Mouse (Mus musculus): Measurements from ENCODE around the gene Rfx4.

Gene Rfx4

DNA sequence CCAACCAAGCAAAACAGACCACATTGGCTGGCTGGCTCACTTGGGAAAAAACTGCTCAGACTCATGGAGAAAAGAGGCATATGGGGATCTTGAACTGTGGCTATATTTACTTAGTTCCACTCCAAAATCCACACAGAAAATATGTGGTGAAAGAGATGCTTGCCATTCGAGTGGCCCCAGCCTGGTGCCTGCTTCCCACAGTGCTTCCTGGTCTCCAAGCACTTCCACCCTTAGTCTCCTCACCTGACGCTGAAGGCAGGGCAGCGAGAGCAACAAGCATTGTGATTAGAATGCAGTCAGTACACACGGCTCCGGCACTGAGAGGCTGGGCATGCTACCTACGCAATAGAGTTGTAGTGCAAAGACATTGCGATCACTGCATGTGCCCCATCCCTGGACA, 111.7 kb downstream of the Rfx4 start:
- DNase-seq (ENCODE audit: low read depth, low spot score) = no peak

DNA sequence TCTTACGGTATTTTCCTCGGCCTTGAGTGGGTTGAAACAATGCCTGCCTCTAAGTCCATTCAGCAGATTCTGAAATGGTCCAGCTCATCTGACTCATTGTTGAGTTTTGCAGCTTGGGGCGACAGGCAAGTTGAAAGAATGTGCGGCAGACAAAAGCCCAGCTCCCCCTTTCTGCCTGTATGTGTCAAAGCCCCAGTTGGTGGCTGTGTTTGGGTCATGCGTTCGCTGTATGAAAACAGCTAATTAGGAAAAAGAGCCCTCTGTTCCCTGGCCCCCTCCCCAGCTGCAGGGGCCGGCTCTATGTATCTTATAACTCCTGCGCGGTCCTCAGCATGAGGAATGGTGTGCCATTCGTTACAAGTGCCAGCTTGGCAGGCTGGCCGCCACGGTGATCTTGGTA, 115.4 kb downstream of the Rfx4 start:
- DNase-seq (ENCODE audit: low read depth, low spot score) = no peak

DNA sequence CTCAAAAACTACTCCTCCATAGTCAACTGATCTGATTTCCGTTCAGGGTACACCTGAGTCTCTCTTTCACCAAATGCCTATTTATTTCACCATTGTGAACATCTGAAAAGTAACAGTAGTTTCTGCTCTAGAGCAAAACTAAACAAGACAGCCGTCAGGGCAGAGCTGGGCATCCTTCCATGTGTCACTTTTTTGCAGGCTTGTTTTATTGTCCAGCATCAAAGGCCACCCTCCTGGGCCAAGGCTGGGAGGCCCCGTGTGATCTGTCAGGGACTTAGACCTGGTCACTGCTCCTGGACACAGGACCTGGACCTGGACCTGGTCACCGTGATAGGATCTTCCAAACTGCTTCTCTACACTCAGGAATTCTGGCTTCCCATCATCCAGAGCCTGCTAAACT, 116.1 kb downstream of the Rfx4 start:
- DNase-seq (ENCODE audit: low read depth, low spot score) = no peak

DNA sequence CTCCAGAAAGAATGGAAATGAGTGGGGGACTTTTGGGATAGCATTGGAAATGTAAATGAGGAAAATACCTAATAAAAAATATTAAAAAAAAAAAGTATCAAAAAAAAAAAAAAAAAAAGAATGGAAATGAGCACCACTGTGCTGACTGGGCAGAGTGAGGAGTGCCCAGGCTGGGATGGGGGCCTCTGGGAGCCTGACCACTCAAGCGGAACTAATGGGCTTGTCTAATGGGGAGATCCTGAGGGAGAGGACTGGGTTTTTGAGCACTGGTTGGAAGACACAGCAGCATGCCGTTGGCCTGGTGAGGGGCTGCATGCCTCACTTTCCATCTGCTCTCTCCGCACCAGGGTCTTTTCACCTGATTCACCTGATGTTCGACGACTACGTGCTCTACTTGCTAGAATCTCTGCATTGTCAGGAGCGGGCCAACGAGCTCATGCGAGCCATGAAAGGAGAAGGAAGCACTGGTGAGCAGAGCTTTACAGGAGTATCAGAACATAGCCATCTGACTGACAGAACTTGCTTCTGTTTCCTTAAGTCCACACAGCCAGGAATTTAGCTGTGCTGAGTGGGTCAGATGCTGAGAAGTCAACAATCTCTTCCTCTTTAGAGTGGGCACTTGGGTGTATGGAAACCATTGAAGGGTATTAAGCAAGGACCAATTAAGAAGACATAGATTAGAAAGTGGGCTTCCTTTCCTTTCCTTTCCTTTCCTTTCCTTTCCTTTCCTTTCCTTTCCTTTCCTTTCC, 124.1 kb downstream of the Rfx4 start:
- no peak for DNase-seq (ENCODE audit: low read depth, low spot score)

DNA sequence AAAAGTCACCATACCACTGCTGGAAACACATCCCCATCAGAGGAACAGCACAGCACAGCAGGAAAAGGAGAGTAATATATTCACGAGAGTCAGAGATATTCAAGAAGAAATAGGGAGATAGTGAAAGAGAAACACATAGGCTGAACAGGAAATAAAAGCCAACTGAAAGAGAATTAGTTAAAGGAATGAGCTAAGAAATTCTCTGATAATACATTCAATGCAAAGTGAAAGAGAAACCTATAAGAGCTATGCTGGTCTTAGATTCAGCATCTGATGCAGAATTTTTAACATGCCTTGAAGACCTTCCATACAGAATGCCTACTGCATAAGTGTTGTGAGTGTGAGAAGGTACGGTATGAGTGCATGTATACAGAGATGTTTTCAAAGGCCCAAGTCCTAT, 126.7 kb downstream of the Rfx4 start:
- no peak for DNase-seq (ENCODE audit: low read depth, low spot score)

DNA sequence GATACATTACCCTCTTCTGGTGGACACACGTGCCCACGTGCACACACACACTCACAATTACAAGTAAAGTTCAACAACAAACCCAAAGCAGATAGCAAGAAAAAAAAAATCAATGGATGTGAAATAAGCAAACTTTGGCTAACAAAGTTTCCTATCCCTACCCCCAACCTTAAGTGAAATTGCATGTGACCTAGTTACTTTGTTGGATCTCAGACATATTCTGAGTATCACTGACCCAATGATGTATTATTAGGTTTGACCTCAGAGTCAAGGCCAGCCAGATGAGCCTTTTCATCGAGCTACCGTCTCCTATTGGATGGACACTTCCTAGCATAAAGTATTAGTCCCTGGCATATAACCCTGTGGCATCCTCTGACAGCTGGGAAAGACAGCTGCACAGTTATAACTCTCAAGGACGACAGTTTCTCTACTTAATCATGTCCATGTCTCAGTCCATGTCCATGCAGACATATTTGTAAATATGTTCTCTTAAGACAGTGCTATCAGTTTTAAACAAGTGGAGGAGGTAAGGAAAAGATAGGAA, 129.6 kb downstream of the Rfx4 start:
- no peak for DNase-seq (ENCODE audit: low read depth, low spot score)

DNA sequence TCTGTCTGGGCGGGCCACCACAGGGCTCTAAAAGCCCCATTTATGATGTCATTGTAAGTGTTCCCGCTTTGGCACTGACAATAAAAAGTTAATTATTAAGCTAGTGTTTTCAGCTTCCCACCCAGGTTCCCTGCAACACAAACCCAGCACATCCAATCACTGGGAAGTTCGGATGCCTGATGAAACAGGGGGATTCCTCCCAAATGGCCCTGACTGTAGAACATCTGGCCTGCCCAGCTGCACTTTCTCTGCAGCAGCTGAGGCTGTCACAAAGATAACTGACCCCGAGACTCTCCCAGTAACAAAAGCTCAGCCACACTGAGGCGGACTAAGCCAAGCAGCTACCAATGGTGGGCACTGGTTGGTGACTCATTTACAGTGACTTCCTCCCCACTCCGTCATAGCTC, 130.4 kb downstream of the Rfx4 start:
- DNase-seq (ENCODE audit: low read depth, low spot score) = no peak

DNA sequence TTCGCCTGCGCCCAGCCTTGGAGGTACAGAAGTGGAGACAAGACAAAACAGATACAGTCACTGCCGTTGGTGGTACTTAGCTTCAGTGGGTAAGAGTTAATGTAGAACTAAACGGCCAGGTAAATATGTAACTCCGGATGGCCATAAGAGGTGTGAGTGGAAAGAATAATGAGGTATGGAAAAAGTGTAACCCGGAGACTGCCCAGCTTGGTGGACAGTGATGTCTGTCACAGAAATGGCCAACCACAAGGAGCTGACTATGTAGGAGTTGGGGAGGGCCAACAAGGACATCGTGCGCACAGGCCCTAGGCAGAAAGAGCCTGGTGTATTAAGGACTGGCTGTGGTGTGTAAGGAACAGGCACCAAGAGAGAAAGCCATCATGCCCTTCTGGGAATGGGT, 130.9 kb downstream of the Rfx4 start:
- DNase-seq (ENCODE audit: low read depth, low spot score) = no peak

DNA sequence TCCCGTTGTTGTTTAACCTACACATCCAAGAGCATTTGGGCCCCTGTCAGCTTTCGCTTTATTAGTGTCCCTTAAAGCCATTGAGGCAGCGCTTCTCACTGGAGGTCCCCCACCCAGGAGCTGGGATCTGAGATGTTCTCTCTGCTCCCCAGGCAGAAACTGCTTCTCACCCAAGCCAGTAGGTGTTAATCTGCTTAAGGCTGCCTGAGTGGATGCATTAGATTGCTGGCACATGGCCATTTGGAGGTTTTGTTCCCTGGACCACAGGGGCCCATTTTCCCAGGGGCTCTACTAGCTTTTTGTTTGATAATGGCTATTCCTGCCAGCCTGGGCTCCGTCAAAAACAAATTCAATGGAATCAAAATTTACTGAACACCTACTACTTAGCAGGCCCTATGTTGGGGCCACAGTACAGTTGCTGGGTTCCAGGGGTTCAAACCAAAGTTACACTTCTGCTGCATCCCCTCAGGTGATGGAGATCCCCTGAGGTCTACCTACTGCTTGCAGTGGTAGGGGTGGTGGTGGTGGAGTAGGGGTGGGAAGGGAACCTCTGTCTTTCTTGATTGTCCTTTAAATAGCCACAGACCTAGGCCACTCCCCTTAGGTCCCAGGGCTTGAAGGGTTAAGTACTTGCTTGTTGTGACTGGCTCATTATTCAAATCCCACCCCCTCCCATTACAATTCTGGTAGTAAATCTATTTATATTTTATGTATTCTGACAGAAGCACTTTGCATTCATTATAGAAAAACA, 133.4 kb downstream of the Rfx4 start:
- no peak for DNase-seq (ENCODE audit: low read depth, low spot score)

DNA sequence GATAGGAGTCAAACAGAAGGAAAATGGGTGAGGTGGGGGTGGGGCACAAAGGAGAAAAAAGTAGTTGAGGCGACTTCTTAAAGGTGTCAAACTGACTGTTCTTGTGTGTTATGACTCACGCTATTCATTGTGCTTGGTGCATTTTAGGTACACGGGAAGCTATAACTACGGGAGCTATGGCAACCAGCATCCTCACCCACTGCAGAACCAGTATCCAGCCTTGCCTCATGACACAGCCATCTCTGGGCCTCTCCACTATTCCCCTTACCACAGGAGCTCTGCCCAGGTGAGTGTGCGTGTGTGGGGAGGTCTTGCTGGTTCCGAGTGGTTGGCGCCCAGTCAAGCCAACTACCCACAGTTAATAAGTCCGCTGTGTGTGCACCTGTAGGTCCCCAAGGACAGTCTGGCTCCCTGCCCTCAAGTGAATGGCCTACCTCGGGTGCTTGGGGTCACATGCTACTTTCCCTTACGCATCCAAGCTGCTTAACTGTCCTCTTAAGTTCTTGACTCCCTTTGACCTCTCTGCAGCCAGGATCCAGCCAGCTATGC, 140.0 kb downstream of the Rfx4 start:
- DNase-seq (ENCODE audit: low read depth, low spot score) = no peak

DNA sequence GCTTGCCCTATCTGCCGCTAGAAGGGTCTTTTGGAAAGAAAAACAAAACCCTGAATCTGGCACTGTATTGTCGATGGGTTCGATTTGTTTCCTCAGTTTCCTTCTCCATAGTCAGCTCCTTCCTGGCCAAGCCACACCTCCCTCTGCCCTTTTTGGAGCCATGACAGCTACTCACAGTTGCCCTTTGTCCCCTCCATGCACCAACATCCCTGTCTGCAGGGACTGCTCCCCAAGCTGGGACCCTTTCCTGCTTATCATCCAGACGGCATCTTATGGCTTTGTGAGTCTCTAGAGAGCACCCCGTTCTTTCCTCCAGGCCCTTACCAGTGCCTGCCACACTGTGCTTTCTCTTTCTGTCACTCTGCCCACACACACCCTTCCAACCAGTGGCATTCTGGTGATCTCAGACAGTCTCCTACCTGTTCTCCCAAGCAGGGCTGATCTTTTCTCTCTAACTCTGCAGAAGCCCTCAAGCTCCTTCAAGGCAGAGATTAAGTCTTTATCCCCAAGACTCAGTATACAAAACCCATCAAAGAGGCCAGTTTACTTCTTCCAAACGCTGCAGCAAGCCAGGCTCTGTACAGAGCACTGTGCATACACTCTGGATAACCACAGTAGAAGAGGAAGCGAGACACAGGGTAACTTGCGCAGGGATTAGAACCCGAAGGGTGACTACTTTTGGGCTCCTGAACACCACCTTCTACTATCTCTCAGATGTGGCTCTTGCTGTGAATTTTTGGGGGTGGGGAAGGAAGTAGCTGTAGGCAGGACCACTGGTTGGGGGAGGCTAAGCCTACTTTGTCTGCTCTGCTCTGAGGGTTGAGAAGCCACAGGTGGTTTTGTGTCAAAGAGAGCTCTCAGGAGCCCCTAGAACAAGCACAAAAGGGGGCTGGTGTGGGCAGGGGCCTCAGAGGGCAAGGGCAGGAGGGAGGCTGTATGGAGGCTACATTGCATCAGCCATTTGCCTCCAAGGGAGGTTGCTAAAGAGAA, 141.4 kb downstream of the Rfx4 start:
- no peak for DNase-seq (ENCODE audit: low read depth, low spot score)

DNA sequence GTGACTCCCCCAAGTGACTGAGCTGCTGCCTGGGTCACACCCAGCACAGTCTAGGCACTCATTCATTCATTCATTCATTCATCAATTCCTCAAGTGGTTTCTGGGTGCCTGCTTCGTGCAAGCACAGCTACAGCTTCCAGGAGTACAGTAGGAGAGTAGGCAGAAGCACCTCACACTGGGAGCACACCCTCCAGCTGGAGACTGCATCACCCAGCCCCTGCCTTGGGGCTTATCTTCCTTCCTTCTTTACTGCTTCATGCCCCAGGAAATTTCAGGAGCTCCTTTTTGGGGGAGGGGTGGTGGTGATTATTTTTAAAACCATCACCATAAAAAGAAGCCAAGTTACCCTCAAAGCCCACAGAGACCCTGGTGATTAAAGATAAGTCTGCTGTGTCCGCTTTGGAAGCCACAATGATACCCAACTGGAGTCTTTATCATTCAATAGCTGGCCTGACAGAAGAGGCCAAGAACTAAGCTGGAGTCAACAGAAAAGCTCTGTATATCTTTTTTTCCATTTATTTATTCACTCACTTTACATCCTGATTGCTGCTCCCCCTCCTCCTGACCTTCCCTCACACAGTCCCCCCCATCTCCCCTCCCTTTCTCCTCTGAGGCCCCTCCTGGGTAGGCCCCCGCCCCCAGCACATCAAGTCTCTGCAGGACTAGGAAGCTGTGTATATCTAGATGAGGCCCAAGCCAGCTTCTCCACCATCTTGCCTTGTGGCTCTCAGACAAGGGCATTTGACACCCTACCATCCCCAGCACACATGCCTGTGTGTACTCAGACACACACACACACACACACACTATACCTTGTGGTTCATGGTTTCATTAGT, 142.5 kb downstream of the Rfx4 start:
- DNase-seq (ENCODE audit: low read depth, low spot score) = no peak

DNA sequence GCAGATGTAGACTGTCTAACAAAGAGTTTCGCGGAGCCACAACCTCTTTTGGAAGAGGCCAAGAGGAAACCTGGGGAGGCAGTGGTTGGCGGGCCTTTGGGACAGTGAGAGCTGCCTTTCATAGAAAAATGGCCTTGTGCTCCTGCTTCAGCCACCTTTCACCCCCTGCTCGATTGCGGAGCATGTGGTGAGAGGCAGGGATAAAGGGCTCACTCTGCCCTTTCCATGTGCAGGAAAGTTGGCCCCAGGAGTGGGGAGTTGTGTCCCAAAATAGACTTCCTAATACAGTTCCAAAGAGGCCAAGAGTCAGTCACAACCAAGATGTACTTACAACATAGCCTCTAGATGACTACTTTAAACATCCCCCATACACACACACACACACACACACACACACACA, 145.8 kb downstream of the Rfx4 start:
- no peak for DNase-seq (ENCODE audit: low read depth, low spot score)

DNA sequence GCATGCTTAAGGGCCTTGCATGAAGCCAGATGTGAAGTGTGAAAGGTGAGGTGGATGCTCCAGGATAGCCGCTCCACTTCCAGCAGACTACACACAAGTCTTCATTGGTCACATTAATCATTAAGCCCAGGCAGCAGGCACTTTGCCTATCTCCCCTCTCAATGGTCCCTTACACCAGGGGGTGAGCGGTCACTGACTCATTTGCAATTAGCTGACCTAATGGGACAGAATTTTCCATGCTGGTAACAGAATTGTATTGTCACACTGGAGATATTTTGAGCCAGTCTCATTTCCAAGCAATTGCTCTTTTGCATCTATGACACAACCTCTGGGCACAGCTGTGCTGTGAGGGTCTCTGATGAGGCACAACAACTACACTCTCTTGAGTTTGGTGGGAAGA, 146.4 kb downstream of the Rfx4 start:
- no peak for DNase-seq (ENCODE audit: low read depth, low spot score)

DNA sequence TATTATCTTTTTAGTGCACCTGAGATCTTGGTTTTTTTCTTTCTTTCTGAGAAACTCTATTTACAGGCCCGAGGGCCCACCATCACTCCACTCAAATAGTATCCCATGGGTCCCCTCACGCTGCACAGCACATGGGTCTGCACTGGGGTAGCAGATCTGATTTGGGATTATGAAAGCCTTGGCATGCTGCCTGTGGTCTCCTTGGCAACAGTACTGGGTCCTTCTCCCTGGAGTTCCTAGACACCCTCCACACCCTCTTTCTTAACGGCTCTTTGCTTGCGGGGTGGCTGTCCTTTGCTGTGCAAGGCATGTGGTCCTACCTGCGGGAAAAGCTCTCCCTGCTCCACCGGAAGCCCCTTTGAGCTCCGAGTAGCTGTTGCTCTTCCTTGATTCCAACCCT, 147.4 kb downstream of the Rfx4 start:
- no peak for DNase-seq (ENCODE audit: low read depth, low spot score)

DNA sequence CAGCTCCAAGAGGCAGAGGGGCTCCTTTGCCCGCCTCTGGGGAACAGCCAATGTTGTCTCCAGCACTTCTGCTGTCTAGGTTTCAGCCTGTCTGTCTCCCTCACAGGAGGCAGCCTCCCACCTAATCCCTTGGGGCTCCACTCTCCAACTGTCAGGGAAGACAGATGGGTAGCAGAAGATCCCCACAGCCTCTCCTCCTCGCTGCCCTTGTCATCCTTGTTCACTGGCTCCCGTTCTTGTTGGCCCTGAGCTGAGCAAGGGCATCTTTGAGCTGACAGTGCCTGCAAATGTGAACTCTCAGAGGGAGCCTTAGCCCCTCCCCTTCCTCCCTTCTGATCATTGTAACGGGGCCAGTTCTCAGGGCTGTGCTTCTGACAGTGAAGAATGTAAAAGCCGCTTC, 147.9 kb downstream of the Rfx4 start:
- DNase-seq (ENCODE audit: low read depth, low spot score) = no peak

DNA sequence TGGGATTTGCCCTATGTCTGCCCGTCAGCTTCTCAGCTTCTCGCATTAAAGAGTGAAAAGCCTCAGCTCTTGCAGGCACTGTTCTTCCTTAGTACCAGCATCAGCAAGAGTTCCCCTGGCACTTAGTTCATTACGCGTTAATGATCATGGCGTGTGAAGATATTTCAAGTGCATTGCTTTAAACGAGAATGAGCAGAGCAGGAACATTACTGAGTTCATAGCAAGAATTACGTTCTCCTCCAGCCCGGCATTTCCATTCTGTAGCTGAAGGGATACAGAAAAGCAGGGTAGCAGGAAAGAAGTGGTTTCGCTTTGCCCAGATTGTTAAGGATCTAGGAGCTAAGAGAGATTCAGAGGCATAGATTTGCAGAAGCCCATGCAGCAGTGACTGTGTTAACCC, 151.0 kb downstream of the Rfx4 start:
- no peak for DNase-seq (ENCODE audit: low read depth, low spot score)

DNA sequence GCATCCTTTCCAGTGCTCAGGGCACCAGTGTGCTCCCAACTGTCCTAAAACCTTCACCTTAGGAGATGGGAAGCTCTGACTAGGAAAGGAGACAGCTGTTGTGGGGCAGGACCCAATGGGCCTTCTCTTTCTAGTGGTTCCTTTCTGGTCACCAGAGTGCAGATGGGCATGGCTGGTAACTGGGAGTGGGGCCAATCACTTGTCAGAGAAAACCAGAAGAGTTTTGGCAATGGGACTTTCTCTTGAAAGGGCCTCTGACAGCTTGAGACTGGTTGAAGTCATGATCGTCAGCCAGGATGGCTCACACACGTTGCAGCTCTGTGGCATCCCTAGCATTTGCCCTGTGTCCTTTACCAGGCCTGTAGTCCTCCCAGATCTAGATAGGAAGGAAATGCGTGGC, 152.1 kb downstream of the Rfx4 start:
- no peak for DNase-seq (ENCODE audit: low read depth, low spot score)

DNA sequence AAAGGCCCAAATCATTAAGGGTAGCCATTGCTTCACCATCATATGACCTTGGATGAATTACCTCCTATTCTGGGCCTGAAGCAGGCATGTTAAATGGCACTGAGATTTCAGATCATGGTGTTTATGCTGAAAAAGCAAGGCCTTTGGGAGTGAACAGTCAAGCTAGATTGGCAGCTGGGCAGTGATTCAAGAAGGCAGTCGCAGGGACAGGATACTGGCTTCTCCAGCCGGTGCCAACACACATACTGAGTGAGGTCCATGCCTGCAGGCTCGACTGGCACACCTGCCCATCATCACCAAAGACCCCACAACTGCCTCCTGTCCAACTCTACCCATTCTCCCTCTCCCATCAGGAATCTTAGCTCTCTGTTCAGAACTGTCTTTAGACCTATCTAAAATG, 152.6 kb downstream of the Rfx4 start:
- no peak for DNase-seq (ENCODE audit: low read depth, low spot score)

DNA sequence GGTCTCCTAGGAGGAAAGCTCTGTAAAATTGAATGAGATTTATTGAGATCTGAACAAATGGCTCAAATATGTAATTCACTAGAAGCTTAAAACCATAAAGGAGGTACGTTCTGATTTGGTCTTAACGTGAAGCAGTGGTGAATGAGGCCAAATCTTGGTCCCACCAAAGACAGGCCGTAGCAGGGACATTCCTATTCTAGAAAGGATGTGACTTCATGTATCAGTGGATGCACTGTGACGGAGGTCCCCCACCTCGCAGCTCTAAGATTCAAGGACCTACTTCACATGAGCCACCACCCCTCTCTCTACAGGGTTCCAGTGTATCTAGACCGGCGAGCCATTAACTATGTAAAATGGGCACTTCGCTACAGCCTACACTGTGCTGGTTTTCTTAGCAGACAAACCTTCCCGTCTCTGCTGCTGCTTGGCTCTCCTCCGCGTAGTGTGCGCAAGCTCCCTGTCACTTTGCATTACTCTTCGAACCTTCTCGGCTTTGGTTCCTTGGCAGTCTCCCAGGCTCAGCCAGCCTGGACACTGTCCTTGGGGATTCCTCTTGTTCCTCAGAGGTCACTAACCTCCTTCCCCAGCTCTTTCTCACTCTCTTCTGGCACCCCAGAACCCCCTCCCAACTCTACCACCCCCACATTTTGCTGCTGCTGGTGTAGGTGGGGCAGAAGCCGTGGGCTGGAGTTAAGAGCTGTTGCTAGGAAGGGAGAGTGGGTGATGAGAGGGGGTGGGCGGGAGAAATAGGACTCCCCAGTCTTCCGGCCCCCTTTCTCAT, 153.3 kb downstream of the Rfx4 start:
- DNase-seq (ENCODE audit: low read depth, low spot score) = no peak

Measured in c-Kit-negative CD71-positive TER-119-positive erythroid progenitor cells, embryonic 14.5 days (primary cell).